Mouse (Mus musculus) kidney, adult 2 months (tissue): ENCODE data around the gene Gm14124.
"Not testable (repeated sequence)": the region's sequence is repeated elsewhere in the genome, so short reads cannot be mapped to it uniquely, and the experiment has no call there.

Source experiments
- CTCF ChIP-seq: fragments of 200-500 bp; conservative IDR thresholded peaks from 2 replicates; pipeline ENCODE4 v1.5.1; 2011; ENCODE audit warnings: low read depth, mild to moderate bottlenecking, control low read depth, low read length, moderate library complexity, mixed read lengths; ENCODE audit not compliant: insufficient read depth, insufficient read length
- POLR2A ChIP-seq: fragments of 200-500 bp; IDR thresholded peaks from one replicate; pipeline ENCODE4 v1.6.1; 2011; ENCODE audit warnings: low read depth, low read length, control low read depth

- not testable (repeated sequence) for TF ChIP-seq CTCF, POLR2A
These were observed 1.8 kb upstream of the Gm14124 start, which contains the start of gene Gm21994 for GRCm38 (mm10) chr2:150255491-150255890.
